Mouse (Mus musculus) hindbrain, embryonic 15.5 days (tissue): ENCODE results near the gene Ptpa. TPM values are rescaled to one million over a fixed set of nuclear protein-coding genes. Genes with fewer than 3 reads are reported as not detected.

Source experiments
- ATAC-seq: fragments of 200-750 bp; cut with Nextera tagmentation; 2 replicates; pipeline ENCODE4 v1.8.0; 2017; ENCODE audit warnings: low read depth, moderate number of reproducible peaks, moderate TSS enrichment; ENCODE audit not compliant: low FRiP score
- H3K27ac ChIP-seq: fragments of 300-500 bp; sonication (generic); replicated peaks from 2 replicates; pipeline ENCODE4 v1.5.1; 2015; ENCODE audit warnings: mild to moderate bottlenecking, inconsistent platforms
- H3K27me3 ChIP-seq: fragments of 300-500 bp; sonication (generic); 2 replicates; pipeline ENCODE4 v1.6.1; 2015; ENCODE audit warnings: control low read depth, inconsistent platforms
- H3K36me3 ChIP-seq: fragments of 300-500 bp; sonication (generic); 2 replicates; pipeline ENCODE4 v1.6.1; 2015; ENCODE audit warnings: control low read depth, inconsistent platforms
- H3K4me1 ChIP-seq: fragments of 300-500 bp; sonication (generic); replicated peaks from 2 replicates; pipeline ENCODE4 v1.6.1; 2015; ENCODE audit warnings: control low read depth, inconsistent platforms
- H3K4me2 ChIP-seq: fragments of 300-500 bp; sonication (generic); 2 replicates; pipeline ENCODE4 v1.6.1; 2015; ENCODE audit warnings: moderate library complexity, mild to moderate bottlenecking, inconsistent platforms
- H3K4me3 ChIP-seq: fragments of 300-500 bp; sonication (generic); 2 replicates; pipeline ENCODE4 v1.5.1; 2015; ENCODE audit warnings: mild to moderate bottlenecking, inconsistent platforms
- H3K9ac ChIP-seq: fragments of 300-500 bp; sonication (generic); 2 replicates; pipeline ENCODE4 v1.6.1; 2015; ENCODE audit warnings: inconsistent platforms
- H3K9me3 ChIP-seq: fragments of 300-500 bp; sonication (generic); 2 replicates; pipeline ENCODE4 v1.6.1; 2016; ENCODE audit warnings: control low read depth, inconsistent platforms
- WGBS: fragments of 180-500 bp; shearing (Covaris S2); methylation state at CpG from one replicate; pipeline ENCODE4 v1.1.7; 2015; 5-methylcytosine and 5-hydroxymethylcytosine counted together
- polyA plus RNA-seq: library from polyadenylated mRNA; unstranded; fragments of >200 nt; fragmentation: Nextera tagmentation; extraction: Ambion mirVana; gene quantifications from 2 replicates; pipeline ENCODE4 v1.2.1, GENCODE M21; 2015

The Ptpa gene
- polyA plus RNA-seq, 1 experiment from 2014 or later, result 150 TPM

- Histone ChIP-seq H3K4me3 (no peak overlapping the region), H3K27me3 (no peaks in the 10 kb centered on the region), H3K36me3 (peaks cover 11% of the 10 kb centered on the region; the same call in 1 of the 2 replicates), H3K4me2 (no peak overlapping the region), H3K4me1 (peaks cover 18% of the 10 kb centered on the region), H3K9ac (no peak overlapping the region), H3K27ac (no peak overlapping the region), H3K9me3 (no peaks in the 10 kb centered on the region)
- no peak for ATAC-seq
- 95% methylated on average over 2 of the region's 2 CpGs for WGBS
Observed at GRCm38 (mm10) chr2:30389000-30389399, 26.8 kb upstream of the Ptpa start.

GRCm38 (mm10) chr2:30392114-30392576, 23.7 kb upstream of the Ptpa start, which contains the start of gene Dolpp1:
Gene Dolpp1 (plus strand): TSS chr2:30392254.
- Histone ChIP-seq H3K4me1 (peaks cover 21% of the 10 kb centered on the region), H3K9ac (peak within 1 kb of the TSS; percentile 68), H3K36me3 (peaks cover 6% of the 10 kb centered on the region; the same call in 1 of the 2 replicates), H3K4me3 (peak within 1 kb of the TSS; percentile 89), H3K9me3 (no peaks in the 10 kb centered on the region), H3K4me2 (peak within 1 kb of the TSS; percentile 89), H3K27me3 (no peaks in the 10 kb centered on the region), H3K27ac (peak within 1 kb of the TSS; percentile 96)
- ATAC-seq, result peak; percentile 99
- under 1% methylated on average over 40 of the region's 40 CpGs for WGBS

GRCm38 (mm10) chr2:30392577-30393369, 23.1 kb upstream of the Ptpa start:
- peak overlapping the region; percentile 68 for H3K9ac ChIP-seq
- peak; percentile 79 for ATAC-seq
- H3K4me2 ChIP-seq, result peak overlapping the region; percentile 89
- H3K27ac ChIP-seq, result peak overlapping the region; percentile 96
- peak overlapping the region; percentile 89 for H3K4me3 ChIP-seq
- H3K9me3 ChIP-seq, result no peaks in the 10 kb centered on the region
- H3K36me3 ChIP-seq, result peaks cover 12% of the 10 kb centered on the region; the same call in 1 of the 2 replicates
- peaks cover 21% of the 10 kb centered on the region for H3K4me1 ChIP-seq
- WGBS, result under 1% methylated on average over 52 of the region's 54 CpGs
- no peaks in the 10 kb centered on the region for H3K27me3 ChIP-seq

GRCm38 (mm10) chr2:30393370-30393656, 22.5 kb upstream of the Ptpa start:
- Histone ChIP-seq H3K27me3 (no peaks in the 10 kb centered on the region), H3K36me3 (peaks cover 14% of the 10 kb centered on the region; the same call in 1 of the 2 replicates), H3K4me2 (peak overlapping the region; percentile 89), H3K27ac (peak overlapping the region; percentile 96), H3K9me3 (no peaks in the 10 kb centered on the region), H3K9ac (peak overlapping the region; percentile 68), H3K4me3 (peak overlapping the region; percentile 89), H3K4me1 (peaks cover 21% of the 10 kb centered on the region)
- 72% methylated on average over 1 of the region's 1 CpGs for WGBS
- ATAC-seq, result no peak

GRCm38 (mm10) chr2:30395757-30396156, 20.1 kb upstream of the Ptpa start:
- H3K36me3 ChIP-seq, result peaks cover 17% of the 10 kb centered on the region
- H3K9me3 ChIP-seq, result no peaks in the 10 kb centered on the region
- H3K4me1 ChIP-seq, result peaks cover 37% of the 10 kb centered on the region

GRCm38 (mm10) chr2:30396246-30396645, 19.6 kb upstream of the Ptpa start:
- Histone ChIP-seq H3K9ac (no peak overlapping the region), H3K9me3 (no peaks in the 10 kb centered on the region), H3K27me3 (no peaks in the 10 kb centered on the region), H3K36me3 (peaks cover 17% of the 10 kb centered on the region), H3K4me1 (peaks cover 36% of the 10 kb centered on the region), H3K4me3 (no peak overlapping the region), H3K4me2 (no peak overlapping the region), H3K27ac (no peak overlapping the region)
- WGBS, result 97% methylated on average over 7 of the region's 7 CpGs
- ATAC-seq, result no peak

More at GRCm38 (mm10) chr2:30395757-30396156, 20.1 kb upstream of the Ptpa start:
- Histone ChIP-seq H3K4me2 (no peak overlapping the region), H3K4me3 (no peak overlapping the region), H3K27me3 (no peaks in the 10 kb centered on the region), H3K9ac (no peak overlapping the region), H3K27ac (no peak overlapping the region)
- WGBS, result 88% methylated on average over 7 of the region's 7 CpGs
- ATAC-seq, result no peak

- H3K27ac ChIP-seq, result no peak overlapping the region
- no peak overlapping the region for H3K4me3 ChIP-seq
- H3K9me3 ChIP-seq, result no peaks in the 10 kb centered on the region
- H3K4me2 ChIP-seq, result no peak overlapping the region
- H3K27me3 ChIP-seq, result no peaks in the 10 kb centered on the region
- WGBS, result 72% methylated on average over 10 of the region's 10 CpGs
- H3K9ac ChIP-seq, result no peak overlapping the region
- peaks cover 28% of the 10 kb centered on the region for H3K4me1 ChIP-seq
- H3K36me3 ChIP-seq, result peaks cover 29% of the 10 kb centered on the region
- ATAC-seq, result no peak
Observed at GRCm38 (mm10) chr2:30397986-30398512, 17.8 kb upstream of the Ptpa start.

- peaks cover 15% of the 10 kb centered on the region for H3K4me1 ChIP-seq
- no peak overlapping the region; the same call in 1 of the 2 replicates for H3K9ac ChIP-seq
- peak; percentile 20; the same call in 1 of the 2 replicates for ATAC-seq
- peak overlapping the region; percentile 53 for H3K27ac ChIP-seq
- H3K9me3 ChIP-seq, result no peaks in the 10 kb centered on the region
- no peak overlapping the region for H3K4me3 ChIP-seq
- 21% methylated on average over 20 of the region's 20 CpGs for WGBS
- peaks cover 41% of the 10 kb centered on the region for H3K36me3 ChIP-seq
- no peak overlapping the region for H3K4me2 ChIP-seq
- H3K27me3 ChIP-seq, result no peaks in the 10 kb centered on the region
Observed at GRCm38 (mm10) chr2:30399191-30400171, 16.4 kb upstream of the Ptpa start.

GRCm38 (mm10) chr2:30401581-30401980, 14.3 kb upstream of the Ptpa start:
- WGBS, result 81% methylated on average over 1 of the region's 1 CpGs
- no peaks in the 10 kb centered on the region for H3K27me3 ChIP-seq
- H3K4me3 ChIP-seq, result no peak overlapping the region
- peaks cover 56% of the 10 kb centered on the region for H3K36me3 ChIP-seq
- ATAC-seq, result no peak
- no peak overlapping the region for H3K9ac ChIP-seq
- H3K4me1 ChIP-seq, result peaks cover 15% of the 10 kb centered on the region
- no peak overlapping the region for H3K27ac ChIP-seq
- no peak overlapping the region for H3K4me2 ChIP-seq
- no peaks in the 10 kb centered on the region for H3K9me3 ChIP-seq

- no peak for ATAC-seq
- WGBS, result 91% methylated on average over 9 of the region's 9 CpGs
Observed at GRCm38 (mm10) chr2:30402351-30402826, 13.4 kb upstream of the Ptpa start.

GRCm38 (mm10) chr2:30402843-30403242, 13.0 kb upstream of the Ptpa start:
- H3K4me1 ChIP-seq, result peaks cover 15% of the 10 kb centered on the region
- 66% methylated on average over 2 of the region's 2 CpGs for whole genome bisulfite sequencing
- peaks cover 58% of the 10 kb centered on the region for H3K36me3 ChIP-seq
- no peak overlapping the region for H3K9ac ChIP-seq
- H3K27ac ChIP-seq, result no peak overlapping the region
- H3K4me3 ChIP-seq, result no peak overlapping the region
- H3K27me3 ChIP-seq, result no peaks in the 10 kb centered on the region
- ATAC-seq, result no peak
- no peaks in the 10 kb centered on the region for H3K9me3 ChIP-seq
- H3K4me2 ChIP-seq, result no peak overlapping the region

More at GRCm38 (mm10) chr2:30402351-30402826, 13.4 kb upstream of the Ptpa start:
- Histone ChIP-seq H3K4me2 (no peak overlapping the region), H3K27me3 (no peaks in the 10 kb centered on the region), H3K9ac (no peak overlapping the region), H3K9me3 (no peaks in the 10 kb centered on the region), H3K4me1 (peaks cover 15% of the 10 kb centered on the region), H3K4me3 (no peak overlapping the region), H3K27ac (no peak overlapping the region), H3K36me3 (peaks cover 58% of the 10 kb centered on the region)
